Mouse (Mus musculus) erythroblast, embryonic 14.5 days (primary cell): ENCODE results near the gene Slc11a2.

Experiments used
- GATA1 ChIP-seq: IDR thresholded peaks from 2 replicates; pipeline ENCODE4 v1.6.1; 2012; ENCODE audit warnings: low read length, inconsistent platforms, mixed read lengths
- TAL1 ChIP-seq: IDR thresholded peaks from 3 replicates; pipeline ENCODE4 v1.6.1; 2012; ENCODE audit warnings: low read length, inconsistent platforms, mixed read lengths

GRCm38 (mm10) chr15:100351501-100352060 lies 73.3 kb downstream of the Slc11a2 start:
- no peak for TF ChIP-seq TAL1
- no peak for TF ChIP-seq GATA1
